Mouse (Mus musculus): ENCODE data around the gene Iffo1. TPM values are rescaled to one million over a fixed set of nuclear protein-coding genes. Genes with fewer than 3 reads are reported as not detected.
"Not testable (repeated sequence)": the region's sequence is repeated elsewhere in the genome, so short reads cannot be mapped to it uniquely, and the experiment has no call there.

Iffo1 gene
- total RNA-seq, 2 experiments from 2014 or later, result 14.0 to 26.4 TPM

GRCm38 (mm10) chr6:125159773-125160557 lies 14.9 kb downstream of the Iffo1 start:
- no peak for ATAC-seq (replicated peaks; ENCODE audit: poor library complexity, severe bottlenecking)

GRCm38 (mm10) chr6:125160558-125160853 lies 15.5 kb downstream of the Iffo1 start:
- ATAC-seq (replicated peaks; ENCODE audit: poor library complexity, severe bottlenecking), result no peak

- ATAC-seq (replicated peaks; ENCODE audit: poor library complexity, severe bottlenecking), result no peak
Measured at GRCm38 (mm10) chr6:125160854-125161760, 16.1 kb downstream of the Iffo1 start.

- ATAC-seq (replicated peaks; ENCODE audit: poor library complexity, severe bottlenecking), result not testable (repeated sequence)
Measured at GRCm38 (mm10) chr6:125161971-125162370, 16.9 kb downstream of the Iffo1 start.

- ATAC-seq (replicated peaks; ENCODE audit: poor library complexity, severe bottlenecking), result not testable (repeated sequence)
Measured at GRCm38 (mm10) chr6:125162615-125163305, 17.7 kb downstream of the Iffo1 start.

- ATAC-seq (replicated peaks; ENCODE audit: poor library complexity, severe bottlenecking), result no peak
Measured at GRCm38 (mm10) chr6:125163801-125164657, 19.0 kb downstream of the Iffo1 start.

- peak; percentile 41 for ATAC-seq (replicated peaks; ENCODE audit: poor library complexity, severe bottlenecking)
Measured at GRCm38 (mm10) chr6:125164672-125165327, 19.8 kb downstream of the Iffo1 start.

- ATAC-seq (replicated peaks; ENCODE audit: poor library complexity, severe bottlenecking), result peak; percentile 67
Measured at GRCm38 (mm10) chr6:125165328-125165891, 20.4 kb downstream of the Iffo1 start.

- ATAC-seq (replicated peaks; ENCODE audit: poor library complexity, severe bottlenecking), result peak; percentile 41
Measured at GRCm38 (mm10) chr6:125166051-125166751, 21.2 kb downstream of the Iffo1 start, which contains the start of gene Gapdh. Gapdh (minus strand) TSS chr6:125166467.

- no peak for ATAC-seq (replicated peaks; ENCODE audit: poor library complexity, severe bottlenecking)
Measured at GRCm38 (mm10) chr6:125166861-125167650, 22.0 kb downstream of the Iffo1 start.

- ATAC-seq (replicated peaks; ENCODE audit: poor library complexity, severe bottlenecking), result no peak
Measured at GRCm38 (mm10) chr6:125168086-125168485, 23.0 kb downstream of the Iffo1 start.

- ATAC-seq (replicated peaks; ENCODE audit: poor library complexity, severe bottlenecking), result no peak
Measured at GRCm38 (mm10) chr6:125170194-125170593, 25.2 kb downstream of the Iffo1 start.

- ATAC-seq (replicated peaks; ENCODE audit: poor library complexity, severe bottlenecking), result no peak
Measured at GRCm38 (mm10) chr6:125172474-125172873, 27.4 kb downstream of the Iffo1 start.

- no peak for ATAC-seq (replicated peaks; ENCODE audit: poor library complexity, severe bottlenecking)
Measured at GRCm38 (mm10) chr6:125173256-125173655, 28.2 kb downstream of the Iffo1 start.

GRCm38 (mm10) chr6:125175469-125175868 lies 30.4 kb downstream of the Iffo1 start:
- no peak for ATAC-seq (replicated peaks; ENCODE audit: poor library complexity, severe bottlenecking)

- ATAC-seq (replicated peaks; ENCODE audit: poor library complexity, severe bottlenecking), result no peak
Measured at GRCm38 (mm10) chr6:125179601-125180000, 34.6 kb downstream of the Iffo1 start.

- ATAC-seq (replicated peaks; ENCODE audit: poor library complexity, severe bottlenecking), result no peak
Measured at GRCm38 (mm10) chr6:125182133-125182532, 37.1 kb downstream of the Iffo1 start.

- no peak for ATAC-seq (replicated peaks; ENCODE audit: poor library complexity, severe bottlenecking)
Measured at GRCm38 (mm10) chr6:125186203-125186602, 41.2 kb downstream of the Iffo1 start.

Measured in granulocyte monocyte progenitor cell, adult 5-6 weeks (primary cell).